Mouse (Mus musculus) liver, postnatal 0 days (tissue): ENCODE measurements around the gene Retreg3.

Experiments
- CTCF ChIP-seq: sonication (generic); IDR thresholded peaks from 2 replicates; pipeline ENCODE4 v1.5.1; 2016; ENCODE audit warnings: antibody characterized with exemption, low read depth
- EP300 ChIP-seq: IDR thresholded peaks from 2 replicates; pipeline ENCODE4 v1.6.1; 2016; ENCODE audit warnings: antibody characterized with exemption, low read depth, mild to moderate bottlenecking

- no peak for TF ChIP-seq CTCF
- TF ChIP-seq EP300: no peak
These were observed 9.0 kb downstream of the Retreg3 start for GRCm38 (mm10) chr11:101110708-101111107.
